Mouse (Mus musculus) hindbrain, embryonic 16.5 days (tissue): Measurements from ENCODE around the gene Ofcc1. TPM values are rescaled to one million over a fixed set of nuclear protein-coding genes. Genes with fewer than 3 reads are reported as not detected.

Source experiments
- ATAC-seq: fragments of 200-750 bp; cut with Nextera tagmentation; 2 replicates; pipeline ENCODE4 v1.8.0; 2017; ENCODE audit warnings: moderate TSS enrichment, moderate library complexity
- H3K27ac ChIP-seq: fragments of 300-500 bp; sonication (generic); 2 replicates; pipeline ENCODE4 v1.5.1; 2014; ENCODE audit warnings: low read depth, mild to moderate bottlenecking, control low read depth, low read length, moderate library complexity
- H3K27me3 ChIP-seq: fragments of 300-500 bp; sonication (generic); replicated peaks from 2 replicates; pipeline ENCODE4 v1.6.1; 2014; ENCODE audit warnings: low read length; ENCODE audit not compliant: control insufficient read depth, insufficient read depth
- H3K36me3 ChIP-seq: fragments of 300-500 bp; sonication (generic); 2 replicates; pipeline ENCODE4 v1.6.1; 2014; ENCODE audit warnings: mild to moderate bottlenecking, low read length, moderate library complexity, mixed read lengths; ENCODE audit not compliant: control insufficient read depth, insufficient read depth
- H3K4me1 ChIP-seq: fragments of 300-500 bp; sonication (generic); 2 replicates; pipeline ENCODE4 v1.6.1; 2014; ENCODE audit warnings: low read depth, low read length; ENCODE audit not compliant: control insufficient read depth, insufficient read depth
- H3K4me2 ChIP-seq: fragments of 300-500 bp; sonication (generic); 2 replicates; pipeline ENCODE4 v1.6.1; 2014; ENCODE audit warnings: mild to moderate bottlenecking, low read length, control low read depth, moderate library complexity
- H3K4me3 ChIP-seq: fragments of 300-500 bp; sonication (generic); 2 replicates; pipeline ENCODE4 v1.5.1; 2014; ENCODE audit warnings: mild to moderate bottlenecking, low read length, control low read depth, moderate library complexity
- H3K9ac ChIP-seq: fragments of 300-500 bp; sonication (generic); 2 replicates; pipeline ENCODE4 v1.6.1; 2014; ENCODE audit warnings: low read depth, mild to moderate bottlenecking, control low read depth, low read length, moderate library complexity
- H3K9me3 ChIP-seq: fragments of 300-500 bp; sonication (generic); 2 replicates; pipeline ENCODE4 v1.6.1; 2014; ENCODE audit warnings: mild to moderate bottlenecking, low read length, moderate library complexity; ENCODE audit not compliant: control insufficient read depth
- WGBS: fragments of 180-500 bp; shearing (Covaris S2); extraction: QIAGEN DNeasy Blood & Tissue Kit; methylation state at CpG from one replicate; pipeline ENCODE4 v1.1.7; 2014; 5-methylcytosine and 5-hydroxymethylcytosine counted together
- polyA plus RNA-seq: library from polyadenylated mRNA; unstranded; fragments of >200 nt; fragmentation: Nextera tagmentation; extraction: Ambion mirVana; gene quantifications from 2 replicates; pipeline ENCODE4 v1.2.1, GENCODE M21; 2015

Gene Ofcc1
- polyA plus RNA-seq, 1 experiment from 2014 or later, result not detected

DNA sequence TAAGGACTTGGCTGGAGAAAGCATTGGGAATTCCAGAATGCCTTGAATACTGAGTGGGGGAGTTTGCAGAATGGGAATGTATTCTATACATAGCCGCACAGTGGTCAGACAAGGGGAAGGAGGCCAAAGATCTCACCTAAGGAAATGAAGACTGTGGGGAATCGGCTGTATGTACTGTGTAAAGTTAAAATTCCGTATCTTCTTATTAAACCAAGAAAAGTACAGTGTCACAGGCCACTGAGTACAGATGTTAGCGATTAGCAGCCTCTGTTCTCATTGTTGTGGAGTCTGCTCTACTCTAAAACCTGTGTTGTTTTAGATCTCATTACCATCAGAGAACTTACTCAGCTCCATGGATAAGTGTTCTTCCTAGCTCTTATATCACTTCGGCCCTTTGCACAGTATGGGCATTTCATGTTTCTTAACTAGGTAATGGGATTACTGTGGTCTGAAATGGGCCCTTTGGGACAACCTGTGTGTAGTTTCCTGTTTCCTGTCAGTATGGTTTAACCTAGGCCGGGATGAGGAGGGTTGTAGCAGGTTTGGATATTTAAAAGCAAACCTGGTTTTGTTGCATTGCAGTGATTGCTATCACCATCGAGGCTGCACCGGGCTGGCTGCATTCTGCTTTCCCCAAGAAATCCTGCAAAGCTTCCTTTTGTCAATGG is 392.8 kb downstream of the Ofcc1 start:
- Histone ChIP-seq H3K36me3 (no peaks in the 10 kb centered on the region), H3K27me3 (no peaks in the 10 kb centered on the region), H3K9ac (no peak overlapping the region), H3K27ac (no peak overlapping the region), H3K4me2 (no peak overlapping the region), H3K4me3 (no peak overlapping the region), H3K9me3 (peaks cover 2% of the 10 kb centered on the region; the same call in 1 of the 2 replicates), H3K4me1 (no peaks in the 10 kb centered on the region)
- WGBS, result 79% methylated on average over 8 of the region's 8 CpGs
- ATAC-seq, result no peak

DNA sequence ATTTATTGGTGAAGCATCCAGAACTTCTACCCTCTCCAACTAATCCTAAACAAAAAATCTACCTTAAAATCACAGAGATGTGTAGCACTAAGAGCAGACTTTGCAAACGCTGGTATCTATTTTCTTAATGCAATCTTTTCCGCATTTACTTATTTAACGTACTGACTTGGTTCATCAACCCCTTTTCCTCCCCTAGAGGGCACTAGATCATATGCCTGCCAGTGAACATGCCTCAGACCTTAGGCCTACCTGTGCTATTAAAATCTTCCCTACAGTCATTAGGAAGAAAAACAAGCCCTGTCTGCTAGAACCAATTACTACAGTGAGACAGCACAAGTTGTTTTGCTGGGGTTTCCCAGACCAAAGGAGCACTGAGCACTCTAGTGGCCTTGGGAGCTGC is 404.0 kb downstream of the Ofcc1 start:
- Histone ChIP-seq H3K9ac (no peak overlapping the region), H3K9me3 (no peaks in the 10 kb centered on the region), H3K4me1 (no peaks in the 10 kb centered on the region), H3K27me3 (no peaks in the 10 kb centered on the region), H3K4me3 (no peak overlapping the region), H3K36me3 (no peaks in the 10 kb centered on the region), H3K27ac (no peak overlapping the region), H3K4me2 (no peak overlapping the region)
- no peak for ATAC-seq
- WGBS, result 62% methylated on average over 3 of the region's 3 CpGs

DNA sequence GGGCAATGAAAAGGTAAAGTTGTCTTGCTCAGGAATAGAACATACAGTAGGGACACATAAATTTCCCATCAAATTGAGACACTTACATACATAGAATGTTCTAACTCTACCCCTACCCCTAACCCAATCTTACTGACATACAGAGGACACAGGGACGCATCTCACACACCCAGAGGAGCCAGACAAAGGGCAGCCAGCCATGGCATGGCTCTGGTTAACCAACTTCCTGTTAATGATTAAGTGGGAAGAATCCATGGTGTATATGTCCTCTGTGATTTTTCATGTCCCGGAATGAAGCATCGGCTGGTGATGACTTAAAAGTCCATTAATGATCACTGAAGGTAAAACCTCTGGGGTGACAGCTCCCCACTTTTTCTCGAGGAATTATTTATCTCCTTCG is 405.2 kb downstream of the Ofcc1 start:
- no peak overlapping the region for H3K4me3 ChIP-seq
- no peaks in the 10 kb centered on the region for H3K4me1 ChIP-seq
- no peak for ATAC-seq
- no peaks in the 10 kb centered on the region for H3K36me3 ChIP-seq
- H3K27ac ChIP-seq, result no peak overlapping the region
- H3K4me2 ChIP-seq, result no peak overlapping the region
- 65% methylated on average over 5 of the region's 5 CpGs for WGBS
- H3K9ac ChIP-seq, result no peak overlapping the region
- H3K9me3 ChIP-seq, result no peaks in the 10 kb centered on the region
- H3K27me3 ChIP-seq, result no peaks in the 10 kb centered on the region
